Mouse (Mus musculus): ENCODE measurements at regions not wholly inside any gene's neighbourhood (a gene's known extent, or its start where the extent isn't known, plus 50 kb on each side); places are given as distances from the start of the nearest gene placed in this dataset.
A peak's percentile ranks its signal among the peaks of the same experiment; 100 is the strongest.

GRCm38 (mm10) chr2:19714025-19714424 lies 56.5 kb downstream of the Otud1 start:
- Histone ChIP-seq H3K27me3 (ENCODE audit: control insufficient read depth, insufficient read depth, low read length) (no peaks in the 10 kb centered on the region), H3K4me1 (ENCODE audit: control insufficient read depth, insufficient read depth, low read length) (no peaks in the 10 kb centered on the region), H3K4me3 (replicated peaks; ENCODE audit: low read depth, low read length) (no peak overlapping the region), H3K9me3 (ENCODE audit: control insufficient read depth, low read length) (no peaks in the 10 kb centered on the region), H3K36me3 (ENCODE audit: control insufficient read depth, insufficient read depth, low read length) (no peaks in the 10 kb centered on the region), H3K27ac (replicated peaks; ENCODE audit: low read depth, low read length) (no peak overlapping the region), H3K4me2 (ENCODE audit: low read length) (no peak overlapping the region), H3K9ac (replicated peaks; ENCODE audit: low read length) (no peak overlapping the region)
- WGBS: 74% methylated on average over 3 of the region's 3 CpGs
- DNase-seq (no peak), ATAC-seq (ENCODE audit: low FRiP score, low TSS enrichment) (no peak)

DNA sequence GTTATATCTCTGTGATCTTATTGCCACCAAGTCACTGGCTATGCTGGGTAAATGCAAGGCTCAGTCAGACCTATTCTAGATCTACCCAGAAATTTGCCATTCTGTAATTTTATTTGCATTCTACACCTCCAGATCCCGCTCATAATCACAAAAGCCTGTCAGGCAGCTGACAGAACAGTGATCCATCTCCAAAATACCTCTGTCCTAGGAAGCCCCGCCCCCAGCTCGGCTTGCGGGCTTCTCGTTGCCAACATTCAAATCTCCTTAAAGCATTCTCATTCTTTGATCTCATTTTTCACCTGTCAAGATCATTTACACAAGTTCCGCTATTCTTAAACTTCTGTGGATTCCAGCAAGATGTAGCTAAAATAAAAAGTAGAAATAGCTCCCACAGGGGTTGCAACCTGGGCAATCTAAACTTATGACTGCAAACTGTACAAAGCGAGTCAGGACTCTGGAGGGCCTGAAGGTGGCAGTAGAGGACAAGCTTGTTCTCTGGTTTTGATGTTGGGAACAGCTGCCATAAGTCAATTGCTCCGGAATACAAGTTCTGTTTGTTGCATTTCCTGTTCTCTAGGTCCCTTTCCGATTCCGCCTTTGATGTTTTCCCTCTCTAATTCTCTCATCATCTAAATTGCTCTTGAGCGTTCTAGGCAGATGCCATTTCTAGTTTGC lies 58.1 kb downstream of the Otud1 start:
- Histone ChIP-seq H3K4me2 (ENCODE audit: low read length) (peak overlapping the region; percentile 37), H3K9me3 (ENCODE audit: control insufficient read depth, low read length) (no peaks in the 10 kb centered on the region), H3K4me3 (replicated peaks; ENCODE audit: low read depth, low read length) (no peak overlapping the region), H3K36me3 (ENCODE audit: control insufficient read depth, insufficient read depth, low read length) (no peaks in the 10 kb centered on the region), H3K27ac (replicated peaks; ENCODE audit: low read depth, low read length) (no peak overlapping the region), H3K27me3 (ENCODE audit: control insufficient read depth, insufficient read depth, low read length) (no peaks in the 10 kb centered on the region), H3K4me1 (ENCODE audit: control insufficient read depth, insufficient read depth, low read length) (no peaks in the 10 kb centered on the region), H3K9ac (replicated peaks; ENCODE audit: low read length) (no peak overlapping the region)
- WGBS: 28% methylated on average over 11 of the region's 11 CpGs
- DNase-seq (peak; percentile 90), ATAC-seq (ENCODE audit: low FRiP score, low TSS enrichment) (peak; percentile 88)

DNA sequence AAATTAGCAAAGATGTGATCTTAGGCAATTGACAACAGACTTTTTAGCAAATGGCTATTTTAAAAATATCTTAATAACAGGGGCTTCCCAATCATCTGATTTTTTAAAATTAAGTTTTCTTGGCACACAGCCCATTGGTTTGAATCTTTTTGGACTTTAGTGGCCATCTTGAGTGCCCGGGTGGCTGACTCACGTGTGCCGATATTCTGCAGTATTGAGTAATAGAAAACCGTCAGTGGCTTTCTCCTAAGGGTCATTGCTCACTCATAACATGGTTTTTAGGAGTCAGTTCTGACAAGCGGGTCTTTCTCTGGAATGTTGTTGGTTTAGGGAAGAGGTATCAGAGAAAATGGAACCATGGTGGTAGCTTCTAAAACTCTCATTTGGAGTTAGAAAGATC lies 58.8 kb downstream of the Otud1 start:
- no peak for ATAC-seq (ENCODE audit: low FRiP score, low TSS enrichment)
- DNase-seq: no peak
- Histone ChIP-seq H3K36me3 (ENCODE audit: control insufficient read depth, insufficient read depth, low read length) (no peaks in the 10 kb centered on the region), H3K9me3 (ENCODE audit: control insufficient read depth, low read length) (no peaks in the 10 kb centered on the region), H3K4me3 (replicated peaks; ENCODE audit: low read depth, low read length) (no peak overlapping the region), H3K27ac (replicated peaks; ENCODE audit: low read depth, low read length) (no peak overlapping the region), H3K27me3 (ENCODE audit: control insufficient read depth, insufficient read depth, low read length) (no peaks in the 10 kb centered on the region), H3K4me1 (ENCODE audit: control insufficient read depth, insufficient read depth, low read length) (no peaks in the 10 kb centered on the region), H3K4me2 (ENCODE audit: low read length) (no peak overlapping the region), H3K9ac (replicated peaks; ENCODE audit: low read length) (no peak overlapping the region)
- WGBS: 95% methylated on average over 5 of the region's 5 CpGs

- no peak overlapping the region for H3K27ac ChIP-seq (replicated peaks; ENCODE audit: low read depth, low read length)
- H3K9me3 ChIP-seq (ENCODE audit: control insufficient read depth, low read length): no peaks in the 10 kb centered on the region
- no peak overlapping the region for H3K4me2 ChIP-seq (ENCODE audit: low read length)
- no peaks in the 10 kb centered on the region for H3K4me1 ChIP-seq (ENCODE audit: control insufficient read depth, insufficient read depth, low read length)
- 95% methylated on average over 6 of the region's 6 CpGs for WGBS
- no peak overlapping the region for H3K9ac ChIP-seq (replicated peaks; ENCODE audit: low read length)
- DNase-seq: no peak
- no peaks in the 10 kb centered on the region for H3K27me3 ChIP-seq (ENCODE audit: control insufficient read depth, insufficient read depth, low read length)
- no peak overlapping the region for H3K4me3 ChIP-seq (replicated peaks; ENCODE audit: low read depth, low read length)
- no peaks in the 10 kb centered on the region for H3K36me3 ChIP-seq (ENCODE audit: control insufficient read depth, insufficient read depth, low read length)
- no peak for ATAC-seq (ENCODE audit: low FRiP score, low TSS enrichment)
Observed at GRCm38 (mm10) chr2:19726085-19726484, 68.5 kb downstream of the Otud1 start.

DNA sequence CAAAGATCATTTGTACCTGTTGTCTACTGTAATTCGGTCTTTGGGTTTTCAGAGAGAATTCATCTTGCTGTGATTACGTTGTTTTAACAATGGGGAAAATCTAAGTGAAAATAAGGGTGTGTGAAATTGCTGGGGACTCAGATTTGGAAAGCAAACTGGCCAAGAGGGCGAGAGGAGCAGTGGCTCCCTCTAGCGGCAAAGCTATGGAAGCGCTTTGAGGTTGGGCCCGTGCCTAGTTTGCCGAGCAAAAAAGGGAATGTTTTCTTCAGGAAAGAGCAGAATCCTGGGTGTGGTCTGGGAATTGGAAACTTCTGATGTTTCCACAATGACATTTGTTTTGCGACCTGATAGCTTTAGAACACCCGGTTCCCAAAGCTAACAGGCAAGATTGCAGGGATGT lies 69.4 kb downstream of the Otud1 start:
- H3K27ac ChIP-seq (replicated peaks; ENCODE audit: low read depth, low read length): no peak overlapping the region
- no peaks in the 10 kb centered on the region for H3K36me3 ChIP-seq (ENCODE audit: control insufficient read depth, insufficient read depth, low read length)
- H3K9me3 ChIP-seq (ENCODE audit: control insufficient read depth, low read length): no peaks in the 10 kb centered on the region
- no peaks in the 10 kb centered on the region for H3K4me1 ChIP-seq (ENCODE audit: control insufficient read depth, insufficient read depth, low read length)
- DNase-seq (peak; percentile 55), ATAC-seq (ENCODE audit: low FRiP score, low TSS enrichment) (no peak)
- no peak overlapping the region for H3K4me2 ChIP-seq (ENCODE audit: low read length)
- WGBS: 13% methylated on average over 9 of the region's 9 CpGs
- H3K9ac ChIP-seq (replicated peaks; ENCODE audit: low read length): no peak overlapping the region
- no peaks in the 10 kb centered on the region for H3K27me3 ChIP-seq (ENCODE audit: control insufficient read depth, insufficient read depth, low read length)
- no peak overlapping the region for H3K4me3 ChIP-seq (replicated peaks; ENCODE audit: low read depth, low read length)

DNA sequence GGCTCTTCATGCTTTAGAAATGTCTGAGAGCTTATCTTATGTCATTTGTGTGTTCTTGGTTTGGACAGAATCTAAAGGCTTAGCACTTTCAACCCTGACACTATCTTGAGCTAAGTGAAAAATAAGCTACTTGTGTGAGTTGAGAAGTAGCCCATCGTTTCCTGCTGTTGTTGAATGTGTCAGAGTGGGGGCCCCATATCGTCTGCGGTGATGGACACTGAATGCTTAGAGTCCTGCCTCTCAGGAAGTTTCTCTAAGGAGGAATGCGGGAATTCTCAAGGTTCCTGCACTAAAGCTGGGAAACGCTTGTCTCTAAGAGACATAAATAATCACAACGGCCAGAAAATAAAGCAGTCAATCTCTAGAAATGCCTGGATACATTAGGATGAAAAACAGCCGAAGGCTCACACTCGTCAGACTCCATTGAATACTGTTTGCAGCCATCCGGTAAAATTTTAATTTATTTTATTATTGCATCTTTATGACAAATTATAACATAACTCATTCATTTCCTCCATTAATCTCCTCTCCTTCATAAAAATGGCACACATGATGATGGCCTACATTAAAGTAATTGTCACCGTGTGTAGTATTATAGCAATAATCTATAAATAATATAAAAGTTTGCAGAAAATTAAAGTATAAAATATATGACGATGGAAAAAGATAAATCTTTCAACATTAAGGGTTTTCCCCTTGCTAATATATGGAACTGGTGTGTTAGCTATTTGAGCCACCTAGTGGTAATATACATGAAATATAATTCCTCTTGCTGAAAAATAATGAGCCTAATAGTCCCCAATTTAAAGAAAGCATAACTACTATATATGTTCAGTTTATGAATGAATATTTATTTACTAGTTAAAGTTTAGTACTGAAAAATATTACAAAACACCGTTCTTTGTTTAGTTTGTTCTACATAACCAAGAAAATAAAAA lies 75.6 kb downstream of the Otud1 start:
- no peaks in the 10 kb centered on the region for H3K36me3 ChIP-seq (ENCODE audit: control insufficient read depth, insufficient read depth, low read length)
- H3K27me3 ChIP-seq (ENCODE audit: control insufficient read depth, insufficient read depth, low read length): no peaks in the 10 kb centered on the region
- no peak overlapping the region for H3K4me3 ChIP-seq (replicated peaks; ENCODE audit: low read depth, low read length)
- no peaks in the 10 kb centered on the region for H3K4me1 ChIP-seq (ENCODE audit: control insufficient read depth, insufficient read depth, low read length)
- H3K9ac ChIP-seq (replicated peaks; ENCODE audit: low read length): no peak overlapping the region
- no peaks in the 10 kb centered on the region for H3K9me3 ChIP-seq (ENCODE audit: control insufficient read depth, low read length)
- ATAC-seq (ENCODE audit: low FRiP score, low TSS enrichment): no peak
- 84% methylated on average over 12 of the region's 12 CpGs for WGBS
- no peak overlapping the region for H3K4me2 ChIP-seq (ENCODE audit: low read length)
- peak; percentile 45 for DNase-seq
- no peak overlapping the region for H3K27ac ChIP-seq (replicated peaks; ENCODE audit: low read depth, low read length)

GRCm38 (mm10) chr2:19734164-19734870 lies 76.8 kb downstream of the Otud1 start:
- no peak overlapping the region for H3K9ac ChIP-seq (replicated peaks; ENCODE audit: low read length)
- WGBS: 84% methylated on average over 12 of the region's 12 CpGs
- H3K27me3 ChIP-seq (ENCODE audit: control insufficient read depth, insufficient read depth, low read length): no peaks in the 10 kb centered on the region
- no peaks in the 10 kb centered on the region for H3K36me3 ChIP-seq (ENCODE audit: control insufficient read depth, insufficient read depth, low read length)
- no peak overlapping the region for H3K4me3 ChIP-seq (replicated peaks; ENCODE audit: low read depth, low read length)
- no peaks in the 10 kb centered on the region for H3K4me1 ChIP-seq (ENCODE audit: control insufficient read depth, insufficient read depth, low read length)
- H3K27ac ChIP-seq (replicated peaks; ENCODE audit: low read depth, low read length): no peak overlapping the region
- no peak for ATAC-seq (ENCODE audit: low FRiP score, low TSS enrichment)
- no peaks in the 10 kb centered on the region for H3K9me3 ChIP-seq (ENCODE audit: control insufficient read depth, low read length)
- DNase-seq: no peak
- no peak overlapping the region for H3K4me2 ChIP-seq (ENCODE audit: low read length)

DNA sequence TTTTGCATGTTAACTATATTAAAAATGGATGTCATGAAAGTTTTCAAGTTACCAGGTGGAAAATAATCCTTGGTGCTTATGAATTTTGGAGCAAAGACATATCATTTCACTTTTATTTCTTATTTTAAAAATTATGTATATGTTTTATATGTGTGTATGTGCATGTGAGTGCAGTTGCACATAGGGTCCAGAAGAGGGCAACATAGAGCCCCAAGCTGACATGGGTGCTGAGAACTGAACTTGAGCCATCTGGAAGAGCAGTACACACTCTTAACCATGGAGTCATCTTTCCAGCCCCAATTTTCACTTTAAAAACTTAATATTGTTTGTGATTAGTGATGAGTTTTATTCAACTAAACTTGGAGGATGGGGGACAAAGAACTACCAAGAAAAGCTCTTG lies 84.0 kb downstream of the Otud1 start:
- ATAC-seq (ENCODE audit: low FRiP score, low TSS enrichment) (no peak), DNase-seq (no peak)
- no peak overlapping the region for H3K4me2 ChIP-seq (ENCODE audit: low read length)
- no peaks in the 10 kb centered on the region for H3K36me3 ChIP-seq (ENCODE audit: control insufficient read depth, insufficient read depth, low read length)
- no peaks in the 10 kb centered on the region for H3K9me3 ChIP-seq (ENCODE audit: control insufficient read depth, low read length)
- H3K4me3 ChIP-seq (replicated peaks; ENCODE audit: low read depth, low read length): no peak overlapping the region
- H3K4me1 ChIP-seq (ENCODE audit: control insufficient read depth, insufficient read depth, low read length): no peaks in the 10 kb centered on the region
- H3K27me3 ChIP-seq (ENCODE audit: control insufficient read depth, insufficient read depth, low read length): no peaks in the 10 kb centered on the region
- no peak overlapping the region for H3K9ac ChIP-seq (replicated peaks; ENCODE audit: low read length)
- no peak overlapping the region for H3K27ac ChIP-seq (replicated peaks; ENCODE audit: low read depth, low read length)

Data from midbrain, embryonic 14.5 days (tissue).